Mouse (Mus musculus) ES-Bruce4 (cell line): ENCODE data around the gene Tgfb2.

ENCODE experiments used
- CTCF ChIP-seq: IDR thresholded peaks from one replicate; pipeline ENCODE4 v1.8.1; 2011; ENCODE audit warnings: low read depth, low read length
- POLR2A ChIP-seq: IDR thresholded peaks from one replicate; pipeline ENCODE4 v1.8.1; 2011; ENCODE audit warnings: low read length; ENCODE audit not compliant: insufficient read depth

DNA sequence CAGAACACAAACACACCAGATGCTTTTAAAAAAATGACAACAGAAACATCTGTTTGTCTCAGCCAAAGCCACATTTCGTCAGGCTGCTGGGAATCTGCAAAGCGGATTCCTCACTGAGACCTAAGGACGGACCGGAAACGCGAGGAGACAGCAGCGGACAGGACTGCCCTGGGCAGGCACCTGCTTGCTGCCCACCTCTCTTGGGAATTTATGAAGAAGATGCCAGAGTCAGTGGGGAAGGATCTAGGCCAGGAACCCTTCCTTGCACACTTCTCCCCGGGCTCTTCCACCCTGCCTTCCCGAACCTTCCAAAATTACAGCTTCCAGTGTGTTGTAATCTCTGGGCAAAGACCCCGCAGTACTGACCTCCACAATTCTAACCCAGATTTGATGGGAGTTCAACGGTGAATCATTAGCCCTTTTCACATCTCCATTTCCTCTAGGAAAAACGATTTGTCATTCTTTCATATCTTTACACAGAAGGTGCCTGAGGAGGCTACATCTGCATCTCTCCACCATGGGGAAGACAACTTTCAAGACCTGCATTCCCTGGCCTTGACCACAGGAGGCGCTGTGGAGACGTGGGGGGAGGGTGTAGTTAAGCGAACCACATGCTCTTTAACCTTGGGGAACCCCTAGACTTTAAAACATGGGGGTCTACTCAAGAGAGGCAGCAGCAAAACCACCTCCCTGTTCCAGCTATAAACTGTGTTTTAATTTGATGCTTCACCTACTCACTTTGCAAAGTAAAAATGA is 7.0 kb downstream of the Tgfb2 start:
- TF ChIP-seq CTCF, result peak; percentile 67
- TF ChIP-seq POLR2A, result no peak
